Mouse (Mus musculus): ENCODE data around the gene Gldn. TPM values are rescaled to one million over a fixed set of nuclear protein-coding genes. Genes with fewer than 3 reads are reported as not detected.

The Gldn gene
- polyA plus RNA-seq, 1 experiment from 2014 or later = 0.12 TPM

DNA sequence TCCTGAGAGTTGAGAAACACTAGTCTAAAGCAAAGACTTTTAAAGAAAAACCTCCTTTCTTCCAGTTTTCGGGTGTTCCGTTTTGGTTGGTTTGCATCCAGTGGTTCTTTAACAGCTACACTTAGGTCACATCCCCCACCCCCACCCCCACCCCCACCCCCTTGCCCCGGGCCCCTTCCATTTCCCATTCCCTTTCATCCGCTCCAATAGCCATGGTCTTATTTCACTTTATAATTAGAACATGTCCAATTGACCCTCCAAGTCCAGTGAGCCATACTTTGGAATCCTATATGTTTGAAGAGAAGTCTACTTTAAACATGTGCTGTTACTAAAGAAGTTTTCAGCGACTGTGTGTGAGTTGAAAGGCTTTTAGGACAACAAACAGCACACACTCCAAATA is 1.5 kb downstream of the Gldn start:
- Histone ChIP-seq H3K9ac (ENCODE audit: low read length) (no peak overlapping the region), H3K27me3 (ENCODE audit: control insufficient read depth, insufficient read depth, low read length) (peaks cover 10% of the 10 kb centered on the region; the same call in 1 of the 2 replicates), H3K4me3 (ENCODE audit: low read depth, low read length) (no peak overlapping the region), H3K9me3 (ENCODE audit: control insufficient read depth, low read length) (no peaks in the 10 kb centered on the region), H3K36me3 (ENCODE audit: control insufficient read depth, insufficient read depth, low read length) (no peaks in the 10 kb centered on the region), H3K4me1 (ENCODE audit: control insufficient read depth, insufficient read depth, low read length) (0 out of 2 replicates have a peak, but pooled peaks cover 3% of the 10 kb centered on the region), H3K27ac (ENCODE audit: low read depth, low read length) (no peak overlapping the region), H3K4me2 (ENCODE audit: low read depth) (no peak overlapping the region)
- ATAC-seq (ENCODE audit: insufficient read depth, low FRiP score, low TSS enrichment) = no peak
- no peak for DNase-seq (ENCODE audit: low spot score)
- WGBS = 66% methylated on average over 5 of the region's 5 CpGs

DNA sequence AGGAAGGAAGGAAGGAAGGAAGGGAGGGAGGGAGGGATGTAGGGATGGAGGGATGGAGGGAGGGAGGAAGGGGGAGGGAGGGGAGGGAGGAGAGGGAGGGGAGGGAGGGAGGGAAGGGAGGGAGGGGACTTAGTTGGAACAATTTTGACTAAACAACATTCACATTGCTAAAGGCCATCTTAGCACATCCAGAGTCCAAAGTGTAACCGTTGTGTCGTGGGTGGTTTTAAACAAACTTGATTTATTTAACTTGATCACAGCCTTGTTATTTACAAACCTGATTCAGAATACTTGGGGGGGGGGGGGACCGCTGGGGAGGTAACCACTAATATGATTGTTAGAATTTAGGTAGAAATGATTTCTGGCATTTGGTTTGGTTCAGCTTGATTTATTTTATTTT is 13.1 kb downstream of the Gldn start:
- Histone ChIP-seq H3K36me3 (ENCODE audit: control insufficient read depth, insufficient read depth, low read length) (no peaks in the 10 kb centered on the region), H3K4me2 (ENCODE audit: low read depth) (no peak overlapping the region), H3K27me3 (ENCODE audit: control insufficient read depth, insufficient read depth, low read length) (no peaks in the 10 kb centered on the region), H3K4me3 (ENCODE audit: low read depth, low read length) (no peak overlapping the region), H3K4me1 (ENCODE audit: control insufficient read depth, insufficient read depth, low read length) (no peaks in the 10 kb centered on the region), H3K27ac (ENCODE audit: low read depth, low read length) (no peak overlapping the region), H3K9ac (ENCODE audit: low read length) (no peak overlapping the region), H3K9me3 (ENCODE audit: control insufficient read depth, low read length) (no peaks in the 10 kb centered on the region)
- WGBS = 86% methylated on average over 3 of the region's 3 CpGs
- ATAC-seq (ENCODE audit: insufficient read depth, low FRiP score, low TSS enrichment) (no peak), DNase-seq (ENCODE audit: low spot score) (no peak)

DNA sequence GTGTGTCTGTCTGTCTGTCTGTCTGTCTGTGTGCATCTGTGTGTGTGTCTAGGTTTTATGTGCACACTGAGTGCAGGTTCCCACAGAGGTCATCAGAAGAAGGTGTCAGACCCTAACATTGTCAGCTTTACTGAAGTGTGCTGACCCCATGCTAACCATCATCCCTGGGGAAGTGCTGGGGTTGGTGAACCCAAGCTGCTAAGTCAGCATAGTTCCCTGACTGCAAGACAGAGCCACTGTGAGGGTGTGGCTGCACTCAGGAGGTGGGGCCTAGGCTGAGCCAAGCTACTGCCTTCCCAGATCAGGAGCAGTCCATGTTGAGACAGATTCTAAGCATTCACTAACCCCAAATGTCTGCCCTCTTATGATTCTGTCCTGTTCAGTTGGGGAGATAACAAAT is 13.5 kb downstream of the Gldn start:
- DNase-seq (ENCODE audit: low spot score) (no peak), ATAC-seq (ENCODE audit: insufficient read depth, low FRiP score, low TSS enrichment) (no peak)
- Histone ChIP-seq H3K9me3 (ENCODE audit: control insufficient read depth, low read length) (no peaks in the 10 kb centered on the region), H3K36me3 (ENCODE audit: control insufficient read depth, insufficient read depth, low read length) (no peaks in the 10 kb centered on the region), H3K4me1 (ENCODE audit: control insufficient read depth, insufficient read depth, low read length) (no peaks in the 10 kb centered on the region), H3K27ac (ENCODE audit: low read depth, low read length) (no peak overlapping the region), H3K4me2 (ENCODE audit: low read depth) (no peak overlapping the region), H3K9ac (ENCODE audit: low read length) (no peak overlapping the region), H3K4me3 (ENCODE audit: low read depth, low read length) (no peak overlapping the region), H3K27me3 (ENCODE audit: control insufficient read depth, insufficient read depth, low read length) (no peaks in the 10 kb centered on the region)

DNA sequence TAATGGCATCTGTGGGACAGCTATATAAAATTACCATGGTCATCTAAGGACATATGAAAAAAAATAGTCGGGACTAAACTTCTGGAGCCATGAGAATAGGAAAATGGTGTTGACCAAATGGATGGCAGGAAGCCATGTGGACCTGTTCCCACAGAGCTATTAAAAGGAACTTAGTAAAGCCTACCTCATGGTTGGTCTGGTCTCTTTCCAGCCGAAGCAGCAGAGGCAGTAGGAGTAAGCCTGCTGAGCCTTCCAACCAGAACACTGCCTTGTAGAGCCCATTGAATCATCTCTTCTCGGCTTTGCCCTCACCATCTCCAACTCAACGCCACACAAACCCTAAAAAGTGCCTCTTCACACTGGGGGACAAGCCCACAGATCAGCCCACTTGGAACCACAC is 15.0 kb downstream of the Gldn start:
- ATAC-seq (ENCODE audit: insufficient read depth, low FRiP score, low TSS enrichment) (no peak), DNase-seq (ENCODE audit: low spot score) (no peak)
- no peak overlapping the region for H3K27ac ChIP-seq (ENCODE audit: low read depth, low read length)
- H3K4me2 ChIP-seq (ENCODE audit: low read depth) = no peak overlapping the region
- WGBS = 88% methylated on average over 4 of the region's 4 CpGs
- no peaks in the 10 kb centered on the region for H3K36me3 ChIP-seq (ENCODE audit: control insufficient read depth, insufficient read depth, low read length)
- H3K4me3 ChIP-seq (ENCODE audit: low read depth, low read length) = no peak overlapping the region
- no peaks in the 10 kb centered on the region for H3K9me3 ChIP-seq (ENCODE audit: control insufficient read depth, low read length)
- H3K9ac ChIP-seq (ENCODE audit: low read length) = no peak overlapping the region
- H3K27me3 ChIP-seq (ENCODE audit: control insufficient read depth, insufficient read depth, low read length) = no peaks in the 10 kb centered on the region
- no peaks in the 10 kb centered on the region for H3K4me1 ChIP-seq (ENCODE audit: control insufficient read depth, insufficient read depth, low read length)

DNA sequence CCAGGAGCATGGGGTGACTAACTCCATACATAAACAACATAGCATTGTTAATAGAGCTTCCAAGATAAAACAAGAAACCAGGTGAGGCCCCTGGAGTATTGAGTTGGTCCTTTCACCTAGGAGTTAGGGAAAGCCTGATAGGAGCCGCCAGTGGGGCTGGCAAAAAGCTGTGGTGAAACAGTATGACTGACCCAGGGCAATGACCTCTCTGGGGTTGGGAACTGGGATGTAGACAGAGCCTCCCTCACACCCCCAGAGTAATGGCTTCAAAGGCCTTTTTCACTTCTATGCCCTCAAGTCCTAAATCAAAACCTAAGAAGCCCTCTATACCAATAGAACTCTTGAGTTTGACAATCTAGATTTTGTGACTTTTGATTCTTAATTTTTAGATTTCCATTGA is 21.9 kb downstream of the Gldn start:
- Histone ChIP-seq H3K4me1 (ENCODE audit: control insufficient read depth, insufficient read depth, low read length) (no peaks in the 10 kb centered on the region), H3K27me3 (ENCODE audit: control insufficient read depth, insufficient read depth, low read length) (no peaks in the 10 kb centered on the region), H3K9me3 (ENCODE audit: control insufficient read depth, low read length) (no peaks in the 10 kb centered on the region), H3K27ac (ENCODE audit: low read depth, low read length) (no peak overlapping the region), H3K4me3 (ENCODE audit: low read depth, low read length) (no peak overlapping the region), H3K9ac (ENCODE audit: low read length) (no peak overlapping the region), H3K4me2 (ENCODE audit: low read depth) (no peak overlapping the region), H3K36me3 (ENCODE audit: control insufficient read depth, insufficient read depth, low read length) (no peaks in the 10 kb centered on the region)
- DNase-seq (ENCODE audit: low spot score) (no peak), ATAC-seq (ENCODE audit: insufficient read depth, low FRiP score, low TSS enrichment) (no peak)
- 87% methylated on average over 1 of the region's 1 CpGs for WGBS

DNA sequence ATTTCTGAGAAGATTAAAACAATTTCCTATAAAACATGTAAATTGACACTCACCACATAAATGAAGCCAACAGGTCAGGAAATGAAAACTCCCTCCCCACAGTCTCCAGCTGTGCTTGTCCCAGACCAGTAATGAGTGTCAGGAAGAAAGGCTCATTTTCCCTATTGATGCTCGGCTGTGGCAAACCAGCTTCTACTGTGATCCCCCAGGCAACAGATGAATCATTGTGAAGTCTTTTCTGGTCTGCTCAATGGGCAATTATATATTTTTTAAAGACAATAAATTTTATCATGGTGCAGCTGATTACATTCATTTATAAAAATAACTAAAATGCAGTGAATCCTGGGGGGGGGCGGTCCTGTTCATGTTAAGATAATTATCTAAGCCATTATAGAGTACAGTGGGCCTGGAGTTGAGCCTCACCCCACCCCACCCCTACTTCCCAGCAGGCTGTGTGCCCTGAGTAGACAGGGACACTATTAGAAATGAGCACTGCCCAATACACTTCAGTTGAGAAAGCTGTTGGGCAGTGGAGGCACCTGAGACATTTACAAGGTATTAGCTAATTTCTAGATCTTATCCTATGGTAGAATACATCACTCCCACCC is 22.6 kb downstream of the Gldn start:
- Histone ChIP-seq H3K9me3 (ENCODE audit: control insufficient read depth, low read length) (no peaks in the 10 kb centered on the region), H3K4me1 (ENCODE audit: control insufficient read depth, insufficient read depth, low read length) (no peaks in the 10 kb centered on the region), H3K27ac (ENCODE audit: low read depth, low read length) (no peak overlapping the region), H3K9ac (ENCODE audit: low read length) (no peak overlapping the region), H3K36me3 (ENCODE audit: control insufficient read depth, insufficient read depth, low read length) (no peaks in the 10 kb centered on the region), H3K27me3 (ENCODE audit: control insufficient read depth, insufficient read depth, low read length) (no peaks in the 10 kb centered on the region), H3K4me3 (ENCODE audit: low read depth, low read length) (no peak overlapping the region), H3K4me2 (ENCODE audit: low read depth) (no peak overlapping the region)
- no peak for DNase-seq (ENCODE audit: low spot score)
- no peak for ATAC-seq (ENCODE audit: insufficient read depth, low FRiP score, low TSS enrichment)
- WGBS = 47% methylated on average over 2 of the region's 2 CpGs

DNA sequence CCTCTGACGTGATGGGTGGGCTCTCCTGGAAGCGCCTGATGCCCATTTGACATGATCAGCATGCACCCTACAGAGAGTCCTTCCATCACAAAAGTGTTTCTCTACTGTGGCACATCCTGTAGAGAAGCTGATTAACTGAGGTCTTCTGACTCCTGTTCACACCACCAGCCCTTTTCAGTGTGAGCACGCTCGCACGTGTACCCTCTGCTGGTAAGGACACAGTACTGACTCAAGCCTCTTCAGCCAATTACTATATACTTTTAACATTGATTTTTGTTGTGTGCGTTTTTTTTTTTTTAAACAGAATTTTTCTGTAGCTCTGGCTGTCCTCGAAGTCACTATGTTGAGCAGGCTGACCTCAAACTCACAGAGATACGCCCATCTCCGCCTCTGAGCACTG is 30.1 kb downstream of the Gldn start:
- H3K27ac ChIP-seq (ENCODE audit: low read depth, low read length) = no peak overlapping the region
- no peaks in the 10 kb centered on the region for H3K9me3 ChIP-seq (ENCODE audit: control insufficient read depth, low read length)
- no peak for DNase-seq (ENCODE audit: low spot score)
- no peak for ATAC-seq (ENCODE audit: insufficient read depth, low FRiP score, low TSS enrichment)
- no peak overlapping the region for H3K9ac ChIP-seq (ENCODE audit: low read length)
- H3K36me3 ChIP-seq (ENCODE audit: control insufficient read depth, insufficient read depth, low read length) = no peaks in the 10 kb centered on the region
- H3K27me3 ChIP-seq (ENCODE audit: control insufficient read depth, insufficient read depth, low read length) = no peaks in the 10 kb centered on the region
- WGBS = 79% methylated on average over 9 of the region's 9 CpGs
- no peaks in the 10 kb centered on the region for H3K4me1 ChIP-seq (ENCODE audit: control insufficient read depth, insufficient read depth, low read length)
- no peak overlapping the region for H3K4me2 ChIP-seq (ENCODE audit: low read depth)
- no peak overlapping the region for H3K4me3 ChIP-seq (ENCODE audit: low read depth, low read length)

DNA sequence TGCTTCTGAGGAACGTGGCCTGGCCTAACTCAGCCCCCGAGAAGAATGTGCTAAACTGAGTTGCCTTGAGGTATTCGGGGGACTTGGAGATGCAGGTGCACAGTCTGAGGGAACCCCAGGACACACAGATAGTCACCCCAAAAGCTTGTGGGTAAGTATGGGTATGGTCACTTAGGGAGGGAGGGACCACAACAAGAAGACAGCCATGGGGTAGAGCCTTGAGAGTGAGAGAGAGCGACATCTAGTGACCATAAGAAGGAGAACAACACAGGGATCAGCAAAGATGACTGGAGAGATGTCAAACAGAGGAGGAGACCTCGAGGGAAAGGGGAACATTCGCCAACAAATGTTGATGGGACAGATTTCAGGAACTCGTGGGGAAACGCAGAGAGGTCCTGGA is 37.2 kb downstream of the Gldn start:
- no peak overlapping the region for H3K27ac ChIP-seq (ENCODE audit: low read depth, low read length)
- no peak overlapping the region for H3K4me3 ChIP-seq (ENCODE audit: low read depth, low read length)
- H3K27me3 ChIP-seq (ENCODE audit: control insufficient read depth, insufficient read depth, low read length) = no peaks in the 10 kb centered on the region
- WGBS = 48% methylated on average over 8 of the region's 8 CpGs
- no peaks in the 10 kb centered on the region for H3K36me3 ChIP-seq (ENCODE audit: control insufficient read depth, insufficient read depth, low read length)
- H3K9me3 ChIP-seq (ENCODE audit: control insufficient read depth, low read length) = no peaks in the 10 kb centered on the region
- ATAC-seq (ENCODE audit: insufficient read depth, low FRiP score, low TSS enrichment) (no peak), DNase-seq (ENCODE audit: low spot score) (no peak)
- no peaks in the 10 kb centered on the region for H3K4me1 ChIP-seq (ENCODE audit: control insufficient read depth, insufficient read depth, low read length)
- H3K9ac ChIP-seq (ENCODE audit: low read length) = no peak overlapping the region
- no peak overlapping the region for H3K4me2 ChIP-seq (ENCODE audit: low read depth)

DNA sequence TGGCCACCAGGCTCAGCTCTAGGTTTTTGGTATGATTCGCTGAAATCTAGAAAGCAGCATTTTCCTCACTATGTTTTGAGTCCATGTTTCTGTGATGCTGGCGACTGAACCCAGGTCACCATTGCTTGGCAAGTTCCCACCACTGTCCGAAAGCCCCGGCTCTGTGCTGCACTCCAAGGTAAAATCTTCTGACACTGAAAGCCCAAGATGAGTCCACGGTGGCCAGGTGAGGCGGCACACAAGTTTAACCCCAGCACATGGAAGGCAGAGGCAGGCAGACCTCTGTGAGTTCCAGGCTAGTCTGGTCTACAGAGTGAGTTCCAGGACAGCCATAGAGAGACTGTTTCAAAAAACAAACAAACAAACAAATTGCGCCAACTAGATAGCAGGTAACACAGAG is 42.9 kb downstream of the Gldn start:
- Histone ChIP-seq H3K9ac (ENCODE audit: low read length) (no peak overlapping the region), H3K27ac (ENCODE audit: low read depth, low read length) (no peak overlapping the region), H3K4me1 (ENCODE audit: control insufficient read depth, insufficient read depth, low read length) (no peaks in the 10 kb centered on the region), H3K9me3 (ENCODE audit: control insufficient read depth, low read length) (no peaks in the 10 kb centered on the region), H3K4me3 (ENCODE audit: low read depth, low read length) (no peak overlapping the region), H3K36me3 (ENCODE audit: control insufficient read depth, insufficient read depth, low read length) (no peaks in the 10 kb centered on the region), H3K27me3 (ENCODE audit: control insufficient read depth, insufficient read depth, low read length) (no peaks in the 10 kb centered on the region), H3K4me2 (ENCODE audit: low read depth) (no peak overlapping the region)
- 91% methylated on average over 7 of the region's 7 CpGs for whole genome bisulfite sequencing
- DNase-seq (ENCODE audit: low spot score) (no peak), ATAC-seq (ENCODE audit: insufficient read depth, low FRiP score, low TSS enrichment) (no peak)

Measured in neural tube, embryonic 11.5 days (tissue).